Mouse (Mus musculus): ENCODE measurements around the gene Tec.

- TF ChIP-seq CTCF (IDR thresholded peaks at IDR 0.05; ENCODE audit: low read depth, low read length) (no peak), POLR2A (IDR thresholded peaks at IDR 0.05; ENCODE audit: extremely low read depth, insufficient read depth, low read length) (no peak)
Measured at GRCm38 (mm10) chr5:72755941-72756340, 112.3 kb downstream of the Tec start.
